Mouse (Mus musculus): Measurements from ENCODE around the gene Gm17374.
"Not testable (repeated sequence)": the region's sequence is repeated elsewhere in the genome, so short reads cannot be mapped to it uniquely, and the experiment has no call there.

Gene Gm17374

GRCm38 (mm10) chr2:140151743-140152142 lies at the start of gene Gm17374:
Gene Gm17374 (plus strand): TSS chr2:140152043.
- not testable (repeated sequence) for DNase-seq (ENCODE audit: low read depth in 2 of 2, low spot score in 2 of 2)

GRCm38 (mm10) chr2:140104951-140105350 lies 46.9 kb upstream of the Gm17374 start:
- DNase-seq (ENCODE audit: low read depth in 2 of 2, low spot score in 2 of 2), result no peak

- DNase-seq (ENCODE audit: low read depth in 2 of 2, low spot score in 2 of 2), result no peak
Observed at GRCm38 (mm10) chr2:140107641-140108040, 44.2 kb upstream of the Gm17374 start.

- DNase-seq (ENCODE audit: low read depth in 2 of 2, low spot score in 2 of 2), result no peak
Observed at GRCm38 (mm10) chr2:140108945-140109344, 42.9 kb upstream of the Gm17374 start.

GRCm38 (mm10) chr2:140113851-140114250 lies 38.0 kb upstream of the Gm17374 start:
- DNase-seq (ENCODE audit: low read depth in 2 of 2, low spot score in 2 of 2), result no peak

GRCm38 (mm10) chr2:140125516-140125915 lies 26.3 kb upstream of the Gm17374 start:
- no peak for DNase-seq (ENCODE audit: low read depth in 2 of 2, low spot score in 2 of 2)

GRCm38 (mm10) chr2:140159186-140159730 lies 7.4 kb downstream of the Gm17374 start:
- DNase-seq (ENCODE audit: low read depth in 2 of 2, low spot score in 2 of 2), result peak in 1 of 2 experiments; percentile 5

- no peak for DNase-seq (ENCODE audit: low read depth in 2 of 2, low spot score in 2 of 2)
Observed at GRCm38 (mm10) chr2:140163351-140163854, 11.6 kb downstream of the Gm17374 start.

- no peak for DNase-seq (ENCODE audit: low read depth in 2 of 2, low spot score in 2 of 2)
Observed at GRCm38 (mm10) chr2:140169057-140169456, 17.2 kb downstream of the Gm17374 start.

- peak; percentile 82 to 87 for DNase-seq (ENCODE audit: low read depth in 2 of 2, low spot score in 2 of 2)
Observed at GRCm38 (mm10) chr2:140170127-140170802, 18.4 kb downstream of the Gm17374 start, which contains the start of the genes Esf1 and Ndufaf5. Gene Esf1 (minus strand): TSS chr2:140170564. Gene Ndufaf5 (plus strand): TSS chr2:140170649.

- DNase-seq (ENCODE audit: low read depth in 2 of 2, low spot score in 2 of 2), result no peak
Observed at GRCm38 (mm10) chr2:140170803-140171553, 19.1 kb downstream of the Gm17374 start.

- DNase-seq (ENCODE audit: low read depth in 2 of 2, low spot score in 2 of 2), result not testable (repeated sequence)
Observed at GRCm38 (mm10) chr2:140185685-140186210, 33.9 kb downstream of the Gm17374 start.

GRCm38 (mm10) chr2:140200713-140201112 lies 48.9 kb downstream of the Gm17374 start:
- DNase-seq (ENCODE audit: low read depth in 2 of 2, low spot score in 2 of 2), result no peak

GRCm38 (mm10) chr2:140202573-140202972 lies 50.7 kb downstream of the Gm17374 start:
- DNase-seq (ENCODE audit: low read depth in 2 of 2, low spot score in 2 of 2), result no peak
